Comparison of ENCODE assay signal across 8 mouse cellular contexts in genomic region chr9:66305121-66306112, GRCm38 (mm10). TPM values are rescaled to one million over a fixed set of nuclear protein-coding genes. Genes with fewer than 3 reads are reported as not detected.
DNase-seq lines count a peak whose midpoint lies in the region; ATAC-seq and TF ChIP-seq lines count a peak whose summit lies in the region.

No protein-coding gene starts in this region.

- intact Hi-C loops in left cerebral cortex, postnatal 25 days (cut with DNase I) = loop anchor here (1.0 to 2.0 kb wide), 4 partner anchors 17 to 45 kb away; partner anchors contain the start of gene Herc1

- H3K36me3 ChIP-seq in intestine, postnatal 0 days (ENCODE audit: control insufficient read depth, insufficient read depth) = no peaks in the 10 kb centered on the region
- no peaks in the 10 kb centered on the region for H3K36me3 ChIP-seq in midbrain, embryonic 15.5 days (replicated peaks)
- H3K36me3 ChIP-seq in stomach, postnatal 0 days (ENCODE audit: control insufficient read depth, insufficient read depth, low read length) = no peaks in the 10 kb centered on the region

- H3K9ac ChIP-seq in intestine, postnatal 0 days (ENCODE audit: low read depth, low read length) = peak overlapping the region; percentile 26; the same call in 1 of the 2 replicates
- H3K9ac ChIP-seq in midbrain, embryonic 15.5 days = no peak overlapping the region
- peak overlapping the region; percentile 2; the same call in 1 of the 2 replicates for H3K9ac ChIP-seq in stomach, postnatal 0 days (ENCODE audit: low read length)

- no peaks in the 10 kb centered on the region for H3K27me3 ChIP-seq in intestine, postnatal 0 days (replicated peaks; ENCODE audit: control insufficient read depth, insufficient read depth, low read length)
- no peaks in the 10 kb centered on the region for H3K27me3 ChIP-seq in midbrain, embryonic 15.5 days (replicated peaks)
- H3K27me3 ChIP-seq in stomach, postnatal 0 days (ENCODE audit: control insufficient read depth, insufficient read depth, low read length) = no peaks in the 10 kb centered on the region

- H3K9me3 ChIP-seq in intestine, postnatal 0 days (ENCODE audit: control insufficient read depth) = no peaks in the 10 kb centered on the region
- no peaks in the 10 kb centered on the region for H3K9me3 ChIP-seq in midbrain, embryonic 15.5 days
- H3K9me3 ChIP-seq in stomach, postnatal 0 days (ENCODE audit: control insufficient read depth, low read length) = no peaks in the 10 kb centered on the region

- 0 out of 2 replicates have a peak, but pooled peaks cover 8% of the 10 kb centered on the region for H3K4me1 ChIP-seq in intestine, postnatal 0 days (replicated peaks; ENCODE audit: control insufficient read depth, insufficient read depth, low read length)
- H3K4me1 ChIP-seq in midbrain, embryonic 15.5 days = peaks cover 15% of the 10 kb centered on the region
- no peaks in the 10 kb centered on the region for H3K4me1 ChIP-seq in stomach, postnatal 0 days (replicated peaks; ENCODE audit: control insufficient read depth, insufficient read depth)

- H3K4me3 ChIP-seq in intestine, postnatal 0 days (ENCODE audit: low read depth, low read length) = peak overlapping the region; percentile 38
- H3K4me3 ChIP-seq in midbrain, embryonic 15.5 days = peak overlapping the region; percentile 14
- peak overlapping the region; percentile 33 for H3K4me3 ChIP-seq in stomach, postnatal 0 days (ENCODE audit: low read depth, low read length)

- peak overlapping the region; percentile 63 for H3K4me2 ChIP-seq in intestine, postnatal 0 days (replicated peaks; ENCODE audit: low read depth)
- H3K4me2 ChIP-seq in midbrain, embryonic 15.5 days = peak overlapping the region; percentile 43
- peak overlapping the region; percentile 54 for H3K4me2 ChIP-seq in stomach, postnatal 0 days (replicated peaks; ENCODE audit: low read depth)

- no peak for TF ChIP-seq CTCF in intestine, postnatal 0 days (IDR thresholded peaks at IDR 0.05; ENCODE audit: low read depth)
- TF ChIP-seq CTCF in stomach, postnatal 0 days (IDR thresholded peaks at IDR 0.05; ENCODE audit: low read depth) = no peak

- no peak overlapping the region for H3K27ac ChIP-seq in intestine, postnatal 0 days (ENCODE audit: low read depth, low read length)
- peak overlapping the region; percentile 67 for H3K27ac ChIP-seq in midbrain, embryonic 15.5 days
- no peak overlapping the region for H3K27ac ChIP-seq in stomach, postnatal 0 days (replicated peaks)

- peak; percentile 23 to 35 for DNase-seq in lung, adult 18-20 months
- no peak for DNase-seq in lung, postnatal 10 days
- peak; percentile 47 to 63 for DNase-seq in cerebellum, postnatal 36 days
- peak; percentile 27 for DNase-seq in gastrocnemius, postnatal 25 days
- DNase-seq in left cerebral cortex, postnatal 25 days (ENCODE audit: low spot score in 2 of 2) = peak; percentile 82 to 95
- no peak for DNase-seq in stomach, postnatal 0 days (ENCODE audit: low spot score)

- WGBS in intestine, postnatal 0 days = 44% methylated on average over 25 of the region's 25 CpGs
- WGBS in midbrain, embryonic 15.5 days = 43% methylated on average over 25 of the region's 25 CpGs
- WGBS in stomach, postnatal 0 days = 42% methylated on average over 25 of the region's 25 CpGs

- no peak for TF ChIP-seq EP300 in stomach, postnatal 0 days (optimal IDR thresholded peaks at IDR 0.05)

- ATAC-seq in intestine, postnatal 0 days = peak; percentile 14; the same call in 1 of the 2 replicates
- ATAC-seq in midbrain, embryonic 15.5 days (replicated peaks) = no peak
- ATAC-seq in stomach, postnatal 0 days (ENCODE audit: low FRiP score, low TSS enrichment) = no peak

RNA-seq across cellular contexts. Expression of gene Herc1, which starts 44.8 kb away (rescaled TPM):
- total RNA-seq in gastrocnemius, postnatal 25 days (2021) = 10 to 100 TPM; 28.5 to 31.8 TPM
- 7.2 and 10.2 TPM in 2 replicates for polyA plus RNA-seq in intestine, postnatal 0 days (2015; fragmentation: Nextera tagmentation; extraction: Ambion mirVana)
- total RNA-seq in left cerebral cortex, postnatal 25 days (2021) = 100 to 1,000 TPM; 112 to 119 TPM
- polyA plus RNA-seq in midbrain, embryonic 15.5 days (2015; fragmentation: Nextera tagmentation; extraction: Ambion mirVana) = 50.5 and 55.2 TPM in 2 replicates
- polyA plus RNA-seq in stomach, postnatal 0 days (2015; fragmentation: Nextera tagmentation; extraction: Ambion mirVana) = 7.7 and 8.1 TPM in 2 replicates

Comparison
In these comparisons a context has a peak if more than half of its experiments do, and no peak if none do; other contexts are left out.
1. DNase-seq: peak in lung, adult 18-20 months (2 of 2), cerebellum, postnatal 36 days (2 of 2), gastrocnemius, postnatal 25 days (single experiment) and left cerebral cortex, postnatal 25 days (2 of 2); none in lung, postnatal 10 days (single experiment) and stomach, postnatal 0 days (single experiment).
2. Peak in every context shown above with its lines, with median percentiles within 50 percentile points of each other: H3K4me2 ChIP-seq and H3K4me3 ChIP-seq.